Mouse (Mus musculus) left cerebral cortex, postnatal 4 days (tissue): ENCODE measurements around the gene Tigd3. TPM values are rescaled to one million over a fixed set of nuclear protein-coding genes. Genes with fewer than 3 reads are reported as not detected.
"Not testable (repeated sequence)": the region's sequence is repeated elsewhere in the genome, so short reads cannot be mapped to it uniquely, and the experiment has no call there.

Experiments
- DNase-seq: peaks from one replicate; pipeline ENCODE4 v3.0.0-alpha.2; 2022
- intact Hi-C: fragments of 180-260 bp; cut with DNase I; formaldehyde crosslinking; loops from one replicate; pipeline ENCODE4 v1.15.1; 2025
- total RNA-seq, 2 experiments: library from RNA; stranded (reverse); gene quantifications; 2 replicates each; pipeline ENCODE4 v1.2.3; 2021

Tigd3 gene
- total RNA-seq, 2 experiments from 2014 or later, result 10.2 to 11.7 TPM

DNA sequence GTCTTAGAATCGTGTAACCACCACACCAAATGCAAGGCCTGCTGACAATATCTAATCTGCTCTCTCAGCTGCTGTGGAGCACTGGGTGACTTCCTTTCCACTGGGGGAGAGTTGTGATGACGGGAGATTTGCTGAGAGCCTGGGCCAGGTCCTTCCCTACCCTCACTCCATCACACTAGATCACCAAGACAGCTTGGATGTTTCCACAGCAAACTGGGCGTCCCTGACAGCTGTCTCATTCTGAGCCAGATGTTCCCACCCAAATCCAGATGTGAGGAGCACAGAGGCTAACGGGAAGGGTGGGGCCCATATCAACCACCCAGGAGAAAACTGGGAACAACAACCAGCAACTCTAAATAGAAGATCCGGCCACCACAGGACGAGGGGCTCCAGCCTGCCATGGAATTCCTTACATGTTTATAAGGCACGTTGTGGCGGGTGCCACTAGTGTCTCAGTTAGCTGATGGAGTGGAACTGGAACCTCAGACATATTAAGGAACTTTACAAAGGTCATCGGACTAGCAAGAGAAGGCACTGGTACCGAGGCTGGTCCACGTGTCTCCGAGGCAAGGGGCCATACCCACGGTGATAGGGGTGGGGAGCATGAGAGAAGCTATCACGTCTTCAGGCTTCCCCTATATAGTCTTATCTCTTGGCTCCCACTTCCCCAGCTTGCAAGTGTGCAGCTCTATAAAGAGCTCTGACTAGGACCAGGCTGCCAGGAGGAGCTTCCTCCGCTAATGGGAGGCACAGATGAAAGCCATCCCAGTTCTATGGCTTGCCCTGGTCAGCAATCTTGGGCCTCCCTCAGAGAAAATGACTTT, 28.4 kb upstream of the Tigd3 start:
- no peak for DNase-seq
- intact Hi-C loops, result loop anchor here (5.0 kb wide), 1 partner anchor 35 kb away; no protein-coding TSS in a partner anchor

DNA sequence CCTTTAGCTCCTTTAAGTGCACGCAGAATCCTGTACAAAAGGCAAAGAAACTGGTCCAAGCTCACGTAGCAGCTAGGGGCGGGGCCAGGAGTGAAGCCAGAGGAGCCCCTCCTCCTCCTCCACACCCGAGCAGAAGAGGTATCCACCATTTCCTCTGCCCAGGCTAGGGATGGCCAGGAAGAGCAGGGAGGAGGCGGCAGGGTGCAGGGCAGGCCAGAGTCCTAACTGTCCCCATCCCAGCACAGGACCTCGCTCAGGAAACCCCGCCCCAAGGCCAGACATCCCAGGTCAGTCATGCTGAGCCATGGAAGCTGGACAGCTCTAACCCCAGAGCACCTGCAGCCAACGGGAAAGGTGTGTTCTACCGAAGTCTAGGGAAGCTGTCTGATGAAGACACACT, 27.8 kb upstream of the Tigd3 start:
- DNase-seq, result no peak
- intact Hi-C loops, result loop anchor here (5.0 kb wide), 1 partner anchor 36 kb away; no protein-coding TSS in a partner anchor

DNA sequence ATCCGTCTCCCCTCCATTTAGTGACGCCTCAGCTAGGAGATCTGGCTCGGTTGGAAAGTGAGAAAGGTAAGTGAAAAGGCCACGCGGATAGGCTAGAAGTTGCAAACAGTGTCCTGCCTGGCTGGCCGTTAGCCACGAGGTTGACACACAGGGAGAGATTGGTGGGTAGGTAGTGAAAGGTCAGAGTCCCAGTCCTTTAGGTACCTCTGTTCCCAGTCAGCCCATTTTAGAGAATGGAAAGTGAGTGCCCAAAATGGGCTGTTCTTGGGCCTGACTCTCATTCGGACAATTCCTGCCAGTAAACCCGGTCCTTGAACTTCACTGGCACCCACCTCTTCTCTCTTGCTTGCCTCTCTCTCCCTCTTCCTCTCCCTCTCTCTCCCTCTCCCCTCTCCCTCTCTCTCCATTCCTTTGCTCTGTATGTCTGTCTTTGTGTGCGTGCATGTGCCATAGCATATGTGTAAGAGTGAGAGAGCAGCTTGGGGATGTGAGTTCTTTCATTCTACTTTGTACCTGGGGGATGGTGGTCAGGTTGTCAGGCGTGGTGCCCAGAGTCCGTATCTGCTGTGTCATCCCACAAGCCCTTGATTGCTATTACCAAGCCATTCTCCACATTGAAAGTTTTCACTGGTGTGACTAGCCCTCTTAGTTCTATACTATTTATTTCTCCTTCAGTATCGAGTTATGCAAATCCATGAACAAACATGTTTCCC, 19.2 kb upstream of the Tigd3 start, which contains the start of gene Dpf2:
Gene Dpf2 (minus strand): TSS at position 4 of the 713 bp plus-strand sequence.
- intact Hi-C loops, result no loop called here
- DNase-seq, result no peak

DNA sequence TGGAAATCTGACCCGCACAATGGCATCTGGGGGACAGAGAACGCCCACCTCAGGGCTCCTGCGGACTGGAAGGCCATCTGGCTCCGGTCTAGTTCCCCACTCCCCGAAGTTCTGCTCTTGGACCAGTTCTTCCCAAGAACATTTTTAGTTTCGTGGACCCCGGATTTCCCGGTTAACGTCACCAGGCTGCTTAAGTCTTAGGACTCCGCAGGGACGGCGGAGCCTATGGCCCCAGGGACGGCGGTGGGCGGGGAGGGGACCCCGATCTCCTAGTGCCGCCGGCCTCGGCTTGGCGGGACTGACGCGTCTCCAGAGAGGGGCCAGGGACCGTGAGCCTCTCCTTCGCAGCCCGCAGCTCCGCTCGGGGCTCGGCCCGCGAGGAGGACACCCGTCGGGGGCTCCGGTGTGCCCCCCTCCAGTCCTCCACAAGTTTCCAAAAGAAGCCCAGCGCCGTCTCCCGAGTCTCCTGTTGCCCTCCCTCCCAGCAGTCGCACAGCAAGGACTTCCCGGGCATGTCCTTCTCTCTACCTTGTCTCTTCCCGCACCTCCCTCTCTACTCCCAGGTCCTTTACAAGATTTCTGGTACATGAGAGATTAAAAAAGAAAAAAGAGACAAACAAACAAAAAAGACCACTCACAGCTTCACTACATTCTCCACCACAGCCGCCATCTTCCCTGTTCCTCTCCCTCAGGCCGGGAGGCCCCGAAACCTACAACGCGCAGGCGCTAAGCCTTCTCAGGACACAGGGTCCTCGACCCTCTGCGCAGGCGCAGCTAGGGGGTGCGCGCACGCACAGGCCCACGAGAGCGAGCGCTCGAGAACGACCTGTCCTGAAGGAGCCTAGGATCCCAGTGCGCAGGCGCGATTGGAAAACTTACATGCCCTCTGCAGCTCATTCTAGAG, 18.4 kb upstream of the Tigd3 start:
- peak; percentile 100 for DNase-seq
- intact Hi-C loops, result no loop called here

DNA sequence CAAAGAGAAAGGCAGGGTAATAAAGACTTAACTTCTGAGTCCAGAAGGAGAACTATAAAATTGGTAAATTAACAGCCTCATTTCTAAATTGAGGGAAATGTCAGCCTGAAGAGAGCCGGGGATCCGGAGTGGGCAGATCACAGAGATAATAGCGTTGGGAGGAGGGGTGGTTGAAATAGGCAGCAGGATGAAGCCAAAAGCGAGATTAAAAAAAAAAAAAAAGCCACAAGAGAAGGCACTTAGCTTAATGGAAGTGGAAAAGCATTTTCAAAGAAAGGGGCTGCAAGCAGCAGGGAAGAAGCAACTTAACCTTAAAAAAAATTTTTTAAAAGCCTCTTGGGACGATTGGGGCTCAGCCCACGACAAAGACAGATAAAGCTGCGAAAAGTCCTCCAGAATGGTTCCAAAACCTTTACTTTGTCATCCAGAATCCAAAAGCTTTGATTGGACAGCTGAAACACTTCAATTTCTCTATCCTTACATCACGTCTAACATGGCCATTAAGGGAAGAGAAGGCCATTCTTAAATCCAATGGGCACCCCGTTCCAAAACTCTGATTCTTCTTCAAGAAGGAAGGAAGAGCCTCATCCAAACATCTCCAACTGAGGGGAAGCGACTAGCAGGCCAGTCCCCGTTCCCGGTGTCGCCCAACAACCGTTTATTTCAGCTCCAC, 17.6 kb upstream of the Tigd3 start:
- DNase-seq, result no peak
- intact Hi-C loops, result no loop called here

DNA sequence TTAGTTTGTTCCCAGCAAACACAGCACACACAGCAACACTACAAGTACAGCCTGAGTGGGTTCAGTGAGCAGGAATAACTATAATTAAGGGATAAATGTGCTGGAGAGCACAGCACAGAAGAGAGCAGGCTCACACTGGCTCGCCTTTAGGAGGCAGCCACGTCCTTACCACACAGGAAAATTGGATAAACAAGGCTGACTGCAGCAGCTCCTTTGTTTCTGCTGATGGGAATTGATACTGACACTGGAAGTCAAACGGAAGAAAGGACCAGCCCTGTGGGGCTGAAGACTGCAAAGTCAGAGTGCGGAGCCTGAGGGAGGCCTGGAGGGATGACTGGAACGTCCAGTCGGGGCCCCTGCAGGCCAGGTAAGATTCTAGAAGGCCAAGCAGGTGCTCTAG, 16.3 kb upstream of the Tigd3 start:
- DNase-seq, result peak; percentile 27
- intact Hi-C loops, result no loop called here

DNA sequence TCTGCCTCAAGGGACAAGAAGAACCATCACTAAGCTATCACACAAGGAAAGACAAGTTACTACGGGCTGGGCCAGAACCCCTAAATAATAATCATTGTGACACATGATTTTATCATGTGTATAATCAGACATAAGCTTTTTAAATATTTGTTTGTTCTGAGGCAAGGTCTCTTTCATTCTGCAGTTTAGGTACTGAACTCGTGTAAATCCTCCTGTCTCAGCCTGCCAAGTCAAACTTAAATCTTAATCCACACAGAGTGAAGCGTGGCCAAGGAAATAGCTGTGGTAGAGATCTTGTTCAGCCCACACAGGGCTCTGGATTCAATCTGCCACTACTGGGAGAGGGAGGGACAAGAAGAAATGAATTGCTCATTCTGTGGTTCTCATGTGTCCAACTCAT, 13.3 kb upstream of the Tigd3 start:
- intact Hi-C loops, result no loop called here
- DNase-seq, result no peak

DNA sequence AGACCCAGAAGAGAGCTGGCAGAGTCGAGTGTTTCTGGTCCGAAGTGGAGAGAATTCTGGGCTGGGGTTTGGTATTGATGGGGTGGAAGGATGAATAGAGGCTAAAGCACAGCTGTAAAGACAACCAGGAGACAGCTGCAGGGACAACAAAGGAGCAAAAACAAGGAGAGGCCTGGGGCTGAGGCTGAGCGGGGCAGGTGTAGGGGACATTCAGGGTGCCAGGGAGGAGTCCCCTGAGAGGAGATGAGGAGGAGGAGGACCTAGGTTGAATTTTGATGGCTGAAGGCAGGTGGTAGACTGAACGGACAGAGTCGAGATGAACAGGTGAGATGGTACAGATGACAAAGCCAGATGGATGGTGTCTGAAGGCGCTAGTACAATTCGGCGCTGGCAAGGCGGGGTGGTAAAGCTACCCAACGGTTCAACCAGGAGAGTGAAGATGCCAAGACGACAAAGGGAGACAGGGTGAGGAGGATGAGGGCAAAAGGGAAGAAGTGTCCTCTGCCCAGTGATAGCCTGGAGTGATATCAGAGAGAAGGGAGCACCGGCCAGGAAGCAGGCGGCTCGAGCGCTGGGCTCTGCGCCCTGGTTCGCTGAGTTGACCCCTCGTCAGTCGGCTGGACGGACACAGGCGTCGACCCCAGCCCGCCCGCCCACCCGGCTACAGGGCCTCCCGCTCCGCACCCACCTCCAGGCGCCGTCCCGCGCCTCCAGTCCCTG, 507 bp downstream of the Tigd3 start:
- DNase-seq, result no peak
- intact Hi-C loops, result no loop called here

DNA sequence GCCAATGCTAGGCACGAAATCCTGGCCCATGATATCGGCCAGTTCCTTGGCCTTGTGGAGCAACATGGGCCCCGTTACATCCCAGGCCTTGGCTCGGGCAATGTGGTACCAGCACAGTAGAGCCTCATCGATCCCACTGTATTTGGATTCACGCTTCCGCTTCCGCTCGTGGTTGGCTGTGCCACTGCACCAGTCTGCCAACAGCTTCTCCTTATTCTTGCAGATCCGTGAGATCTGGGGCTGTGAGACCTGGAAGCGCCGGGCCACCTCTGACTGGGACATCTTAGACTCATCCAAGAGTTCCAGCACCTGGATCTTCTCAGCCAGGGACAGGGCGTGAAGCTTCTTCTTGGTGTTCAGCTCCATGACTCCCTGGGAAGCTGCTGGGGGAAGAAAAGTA, 1.2 kb downstream of the Tigd3 start:
- intact Hi-C loops, result no loop called here
- DNase-seq, result no peak

DNA sequence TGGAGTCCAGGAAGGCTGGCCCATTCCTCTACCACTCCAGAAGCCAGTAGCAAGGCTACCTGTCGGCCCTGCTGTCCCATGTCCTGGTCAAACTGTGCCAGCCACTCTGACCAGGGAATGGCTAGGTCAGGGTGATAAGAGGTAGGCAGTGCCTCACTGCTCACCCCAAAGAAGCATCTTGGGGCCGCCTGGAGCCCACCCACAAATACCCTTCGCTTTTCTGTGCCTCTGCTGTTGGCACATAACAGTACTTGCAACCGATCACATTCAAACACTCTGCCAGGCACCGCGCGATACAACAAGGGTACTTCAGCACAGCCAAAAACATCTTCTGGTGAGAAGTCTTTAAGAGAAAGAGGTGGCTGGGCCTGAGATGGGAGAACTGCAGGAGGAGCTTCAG, 1.7 kb downstream of the Tigd3 start:
- intact Hi-C loops, result no loop called here
- no peak for DNase-seq

DNA sequence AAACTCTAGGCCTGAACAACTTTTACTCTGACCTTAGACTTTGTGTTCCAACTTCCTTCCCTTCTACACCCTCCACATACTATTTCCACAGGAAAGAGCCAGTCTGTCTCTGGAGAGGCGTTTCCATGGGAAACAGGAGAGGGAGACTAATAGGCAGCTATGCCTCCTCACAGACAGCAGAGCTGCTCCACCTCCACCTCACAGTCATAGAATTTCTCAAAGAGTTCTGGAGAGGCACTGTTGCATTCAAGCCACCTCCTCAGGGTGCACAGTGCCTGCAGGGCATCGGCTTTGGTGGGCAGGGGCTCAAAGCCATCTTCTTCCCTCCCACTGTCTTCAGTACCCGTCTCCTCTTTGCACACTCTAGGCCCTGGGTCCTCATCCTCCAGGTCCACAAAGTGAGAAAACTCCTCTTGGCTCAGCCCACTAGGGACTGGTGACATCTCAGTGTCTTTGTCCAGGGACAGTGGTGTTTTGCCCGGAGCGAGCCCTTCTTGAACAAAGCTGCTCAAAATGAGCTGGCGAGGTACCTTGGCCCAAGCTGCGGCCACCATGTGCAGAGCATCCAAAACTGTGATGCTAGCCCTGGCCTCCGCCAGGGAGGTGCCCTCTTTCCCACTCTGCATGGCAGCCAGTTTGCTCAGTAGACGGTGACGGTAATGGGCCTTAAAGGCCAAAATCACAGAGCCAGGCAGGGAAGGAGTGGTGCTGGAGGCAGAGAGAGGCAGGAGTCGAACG, 2.3 kb downstream of the Tigd3 start:
- DNase-seq, result no peak
- intact Hi-C loops, result no loop called here

DNA sequence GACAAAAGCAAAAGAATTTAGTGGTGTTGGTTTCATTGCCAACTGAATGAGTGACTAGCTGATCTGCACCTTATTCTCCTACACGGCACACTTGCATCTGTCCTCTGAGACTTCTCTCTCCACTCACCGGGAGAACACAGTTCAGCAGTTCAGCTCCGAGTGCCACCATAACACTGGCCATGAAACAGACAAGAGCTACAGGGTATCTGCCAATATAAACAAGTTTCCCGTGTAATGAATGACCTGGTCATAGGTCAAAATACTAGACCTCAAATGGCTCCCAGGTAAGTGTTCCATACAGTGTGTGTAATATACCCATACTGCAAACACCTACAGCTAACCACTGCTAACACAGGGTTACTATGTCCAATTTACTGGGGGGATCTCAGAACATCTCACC, 4.7 kb downstream of the Tigd3 start:
- intact Hi-C loops, result no loop called here

DNA sequence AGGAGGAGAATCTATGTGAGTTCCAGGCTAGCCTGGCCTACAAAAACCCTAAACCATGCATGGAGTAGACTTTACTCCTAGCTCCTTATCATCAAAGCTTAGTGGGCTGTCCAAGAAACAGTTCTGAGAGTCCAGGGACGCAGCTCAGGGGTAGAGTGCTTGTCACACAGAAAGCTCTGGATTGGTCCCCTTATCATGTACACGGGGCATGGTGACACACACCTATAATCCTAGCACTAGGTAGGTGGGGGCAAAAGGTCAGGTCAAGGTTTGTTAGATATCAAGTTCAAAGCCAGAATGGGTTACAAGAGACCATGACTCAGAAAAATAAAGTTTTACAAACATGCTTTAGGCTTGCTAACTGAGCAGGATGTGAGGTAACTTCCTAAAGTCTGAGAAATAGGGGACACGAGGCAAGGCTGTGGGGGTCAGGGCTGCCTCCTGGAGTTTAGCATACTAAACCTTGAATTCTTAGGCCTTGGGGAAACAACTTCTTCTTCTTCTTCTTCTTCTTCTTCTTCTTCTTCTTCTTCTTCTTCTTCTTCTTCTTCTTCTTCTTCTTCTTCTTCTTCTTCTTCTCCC, 6.6 kb downstream of the Tigd3 start:
- intact Hi-C loops, result no loop called here
- no peak for DNase-seq

More for the DNA sequence above, 4.7 kb downstream of the Tigd3 start:
- no peak for DNase-seq

DNA sequence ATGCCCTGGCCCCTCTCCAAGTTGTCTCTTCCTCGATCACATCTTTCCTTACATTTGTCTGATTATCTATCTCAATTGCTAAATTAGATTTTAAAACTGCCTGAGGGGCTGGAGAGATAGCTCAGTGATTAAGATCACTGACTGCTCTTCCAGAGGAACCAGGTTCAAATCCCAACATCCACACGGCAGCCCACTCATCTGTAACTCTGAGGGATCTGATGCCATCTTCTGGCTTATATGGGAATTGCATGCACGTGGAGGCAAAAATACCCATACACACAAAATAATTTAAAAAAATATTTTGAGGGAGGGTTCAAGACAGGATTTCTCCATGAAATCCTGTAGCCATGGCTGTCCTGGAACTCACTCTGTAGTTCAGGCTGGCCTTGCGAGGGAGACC, 8.1 kb downstream of the Tigd3 start:
- DNase-seq, result no peak
- intact Hi-C loops, result no loop called here

DNA sequence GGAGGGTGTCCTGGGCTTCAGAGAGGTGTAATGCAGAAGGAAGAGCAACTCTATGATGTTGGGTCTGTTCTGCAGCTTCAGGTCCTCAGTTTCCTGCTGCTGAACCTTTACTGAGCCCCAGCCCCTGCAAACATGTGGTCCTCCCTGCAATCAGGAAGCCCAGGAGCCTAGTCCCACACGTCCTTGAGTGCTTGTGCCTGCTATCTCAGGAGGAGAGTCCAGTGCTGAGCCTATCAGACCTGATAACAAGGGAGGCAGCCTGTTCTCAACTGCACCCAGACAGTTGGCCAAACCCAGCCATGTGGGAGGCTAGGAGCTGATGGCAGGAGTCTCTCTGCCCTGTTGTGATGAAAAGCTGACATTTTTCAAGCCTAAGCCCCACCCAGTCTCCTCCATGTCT, 10.0 kb downstream of the Tigd3 start:
- intact Hi-C loops, result no loop called here
- no peak for DNase-seq

DNA sequence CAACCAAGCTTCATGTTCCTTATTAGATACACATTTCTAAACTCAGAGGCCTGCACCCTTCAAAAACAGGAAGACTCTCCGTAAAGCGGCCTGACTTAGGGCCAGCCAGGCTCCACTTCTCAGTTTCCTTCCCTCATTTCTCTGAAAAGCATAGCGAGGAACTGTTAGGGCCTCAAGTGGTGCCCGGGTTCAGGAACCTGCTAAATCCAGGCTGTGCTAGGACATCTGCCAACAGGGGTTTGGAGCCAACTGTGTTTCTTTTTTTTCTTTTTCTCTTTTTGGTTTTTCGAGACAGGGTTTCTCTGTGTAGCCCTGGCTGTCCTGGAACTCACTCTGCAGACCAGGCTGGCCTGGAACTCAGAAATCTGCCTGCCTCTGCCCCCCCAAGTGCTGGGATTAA, 11.9 kb downstream of the Tigd3 start:
- intact Hi-C loops, DNase-seq: not testable (repeated sequence)

DNA sequence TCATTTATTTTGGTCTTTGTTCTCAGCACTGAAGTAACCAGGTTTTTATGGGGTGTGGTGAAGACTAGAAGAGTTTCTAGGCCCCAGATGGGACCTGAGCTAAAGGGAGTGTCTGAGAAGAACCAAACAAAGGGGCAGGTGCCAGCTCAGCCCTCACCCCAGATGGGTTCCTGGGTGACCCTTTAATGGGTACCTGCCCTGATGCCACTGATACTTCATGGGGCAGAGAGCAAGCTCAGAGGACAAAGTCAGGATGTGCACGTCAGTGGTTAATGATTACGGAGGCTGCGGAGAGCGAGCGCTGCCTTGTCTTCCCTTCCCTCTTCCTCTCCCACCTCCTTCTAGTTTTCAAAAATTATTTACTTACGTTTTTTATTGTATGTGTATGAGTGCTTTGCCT, 12.8 kb downstream of the Tigd3 start:
- DNase-seq, result no peak
- intact Hi-C loops, result no loop called here

DNA sequence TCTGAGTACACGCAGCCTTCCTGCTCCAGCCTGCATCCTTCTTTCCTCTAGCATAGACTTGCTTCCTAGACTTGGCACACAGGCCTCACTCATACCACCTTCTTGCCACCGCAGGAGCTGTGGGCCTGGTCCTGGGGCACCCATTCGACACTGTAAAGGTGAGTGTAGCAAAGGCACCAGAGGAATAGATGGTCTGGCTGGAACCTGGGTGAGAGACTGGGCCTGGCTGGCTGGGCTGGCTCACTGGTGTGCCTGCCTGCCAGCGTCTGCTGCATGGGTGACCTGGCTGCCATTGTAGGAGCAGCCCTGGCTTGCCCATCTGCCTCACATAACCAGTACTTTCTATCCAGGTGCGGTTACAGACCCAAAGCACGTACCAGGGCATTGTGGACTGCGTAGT, 14.2 kb downstream of the Tigd3 start:
- intact Hi-C loops, result loop anchor here (5.0 kb wide), 1 partner anchor 87 kb away; no protein-coding TSS in a partner anchor
- no peak for DNase-seq

DNA sequence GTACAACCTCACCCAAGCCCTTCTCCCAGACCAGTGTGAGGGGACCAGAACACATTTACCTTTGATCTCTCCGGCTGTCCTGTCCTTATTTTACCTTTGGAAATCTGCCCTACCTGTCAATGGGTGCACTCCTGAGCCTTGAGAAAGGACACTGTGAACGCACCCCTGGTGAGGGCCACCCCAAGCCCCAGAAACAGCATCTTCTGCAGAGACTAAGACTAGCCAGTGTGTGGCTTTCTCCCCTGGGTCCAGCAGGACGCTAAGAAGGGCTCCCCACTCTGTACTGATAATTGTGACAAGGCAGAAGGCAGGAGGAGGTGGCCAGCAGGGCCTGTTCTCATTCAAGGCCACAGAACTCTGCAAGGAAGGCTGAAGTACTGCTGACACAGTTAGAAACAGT, 15.0 kb downstream of the Tigd3 start:
- DNase-seq, result no peak
- intact Hi-C loops, result loop anchor here (5.0 kb wide), 1 partner anchor 87 kb away; no protein-coding TSS in a partner anchor
